Mouse (Mus musculus) hindbrain, embryonic 11.5 days (tissue): ENCODE results near the gene Slc35b4. TPM values are rescaled to one million over a fixed set of nuclear protein-coding genes. Genes with fewer than 3 reads are reported as not detected.

Experiments used
- ATAC-seq: fragments of 200-750 bp; cut with Nextera tagmentation; 2 replicates; pipeline ENCODE4 v1.8.0; 2017; ENCODE audit warnings: mild to moderate bottlenecking, moderate TSS enrichment, moderate library complexity; ENCODE audit not compliant: low FRiP score
- DNase-seq: peaks from one replicate; pipeline ENCODE4 v3.0.0-alpha.2; 2015; ENCODE audit warnings: low spot score
- H3K27ac ChIP-seq: fragments of 300-500 bp; sonication (generic); 2 replicates; pipeline ENCODE4 v1.5.1; 2014; ENCODE audit warnings: mild to moderate bottlenecking, low read depth, low read length
- H3K27me3 ChIP-seq: fragments of 300-500 bp; sonication (generic); 2 replicates; pipeline ENCODE4 v1.6.1; 2014; ENCODE audit warnings: mild to moderate bottlenecking, low read length, moderate library complexity, mixed read lengths; ENCODE audit not compliant: control insufficient read depth, insufficient read depth
- H3K36me3 ChIP-seq: fragments of 300-500 bp; sonication (generic); 2 replicates; pipeline ENCODE4 v1.6.1; 2014; ENCODE audit warnings: mild to moderate bottlenecking, low read length, moderate library complexity, mixed read lengths; ENCODE audit not compliant: control insufficient read depth, insufficient read depth
- H3K4me1 ChIP-seq: fragments of 300-500 bp; sonication (generic); replicated peaks from 2 replicates; pipeline ENCODE4 v1.6.1; 2014; ENCODE audit warnings: low read length, mixed read lengths; ENCODE audit not compliant: control insufficient read depth, insufficient read depth
- H3K4me2 ChIP-seq: fragments of 300-500 bp; sonication (generic); replicated peaks from 2 replicates; pipeline ENCODE4 v1.6.1; 2014; ENCODE audit warnings: mild to moderate bottlenecking, low read depth, low read length
- H3K4me3 ChIP-seq: fragments of 300-500 bp; sonication (generic); 2 replicates; pipeline ENCODE4 v1.5.1; 2014; ENCODE audit warnings: low read depth, low read length
- H3K9ac ChIP-seq: fragments of 300-500 bp; sonication (generic); 2 replicates; pipeline ENCODE4 v1.6.1; 2014; ENCODE audit warnings: low read depth, low read length
- H3K9me3 ChIP-seq: fragments of 300-500 bp; sonication (generic); 2 replicates; pipeline ENCODE4 v1.6.1; 2016; ENCODE audit warnings: low read length; ENCODE audit not compliant: control insufficient read depth
- WGBS: fragments of 180-500 bp; shearing (Covaris S2); extraction: QIAGEN DNeasy Blood & Tissue Kit; methylation state at CpG from one replicate; pipeline ENCODE4 v1.1.7; 2014; 5-methylcytosine and 5-hydroxymethylcytosine counted together
- polyA plus RNA-seq: library from polyadenylated mRNA; unstranded; fragments of >200 nt; fragmentation: Nextera tagmentation; extraction: Ambion mirVana; gene quantifications from 2 replicates; pipeline ENCODE4 v1.2.1, GENCODE M21; 2014

Gene Slc35b4
- polyA plus RNA-seq, 1 experiment from 2014 or later: 46.7 TPM

- Histone ChIP-seq H3K4me3 (no peak overlapping the region), H3K4me1 (no peaks in the 10 kb centered on the region), H3K4me2 (no peak overlapping the region), H3K9me3 (no peaks in the 10 kb centered on the region), H3K9ac (no peak overlapping the region), H3K27me3 (no peaks in the 10 kb centered on the region), H3K27ac (no peak overlapping the region), H3K36me3 (no peaks in the 10 kb centered on the region)
- no peak for ATAC-seq
- DNase-seq: no peak
- WGBS: 79% methylated on average over 2 of the region's 2 CpGs
These were observed 47.6 kb downstream of the Slc35b4 start for GRCm38 (mm10) chr6:34129261-34129660.

GRCm38 (mm10) chr6:34124401-34124800 lies 52.5 kb downstream of the Slc35b4 start:
- Histone ChIP-seq H3K4me1 (no peaks in the 10 kb centered on the region), H3K4me3 (no peak overlapping the region), H3K27me3 (no peaks in the 10 kb centered on the region), H3K9ac (no peak overlapping the region), H3K4me2 (no peak overlapping the region), H3K36me3 (no peaks in the 10 kb centered on the region), H3K27ac (no peak overlapping the region), H3K9me3 (no peaks in the 10 kb centered on the region)
- 96% methylated on average over 2 of the region's 2 CpGs for WGBS
- ATAC-seq (no peak), DNase-seq (no peak)

- Histone ChIP-seq H3K9ac (no peak overlapping the region), H3K4me2 (no peak overlapping the region), H3K9me3 (no peaks in the 10 kb centered on the region), H3K4me3 (no peak overlapping the region), H3K36me3 (no peaks in the 10 kb centered on the region), H3K27ac (no peak overlapping the region), H3K27me3 (no peaks in the 10 kb centered on the region), H3K4me1 (no peaks in the 10 kb centered on the region)
- WGBS: 95% methylated on average over 7 of the region's 7 CpGs
- DNase-seq (no peak), ATAC-seq (no peak)
These were observed 60.0 kb downstream of the Slc35b4 start for GRCm38 (mm10) chr6:34116838-34117478.

GRCm38 (mm10) chr6:34111406-34111805 lies 65.5 kb downstream of the Slc35b4 start:
- no peak overlapping the region for H3K4me2 ChIP-seq
- H3K27me3 ChIP-seq: no peaks in the 10 kb centered on the region
- DNase-seq: no peak
- no peak for ATAC-seq
- no peak overlapping the region for H3K9ac ChIP-seq
- H3K4me3 ChIP-seq: no peak overlapping the region
- no peak overlapping the region for H3K27ac ChIP-seq
- WGBS: 81% methylated on average over 6 of the region's 6 CpGs
- no peaks in the 10 kb centered on the region for H3K9me3 ChIP-seq
- no peaks in the 10 kb centered on the region for H3K36me3 ChIP-seq
- no peaks in the 10 kb centered on the region for H3K4me1 ChIP-seq

- Histone ChIP-seq H3K27ac (no peak overlapping the region), H3K4me2 (no peak overlapping the region), H3K9me3 (no peaks in the 10 kb centered on the region), H3K4me3 (no peak overlapping the region), H3K9ac (no peak overlapping the region), H3K36me3 (no peaks in the 10 kb centered on the region), H3K27me3 (no peaks in the 10 kb centered on the region), H3K4me1 (no peaks in the 10 kb centered on the region)
- WGBS: 41% methylated on average over 10 of the region's 10 CpGs
- DNase-seq (peak; percentile 4), ATAC-seq (no peak)
These were observed 66.3 kb downstream of the Slc35b4 start for GRCm38 (mm10) chr6:34110571-34110970.

Other genes with a start within 250 kb of the Slc35b4 start
- gene Lrguk, start 147.7 kb downstream of the Slc35b4 start, polyA plus RNA-seq: 0.63 and 1.9 TPM in 2 replicates
- gene Akr1b3, start 140.4 kb upstream of the Slc35b4 start, polyA plus RNA-seq: 217 and 249 TPM in 2 replicates
- gene Akr1b8, start 177.0 kb upstream of the Slc35b4 start, polyA plus RNA-seq: 31.8 and 33.0 TPM in 2 replicates
- gene Akr1b10, start 207.1 kb upstream of the Slc35b4 start, polyA plus RNA-seq: 14.8 and 18.5 TPM in 2 replicates
- not detected in 2 replicates for gene Akr1b7, start 235.2 kb upstream of the Slc35b4 start, polyA plus RNA-seq